Mouse (Mus musculus): ENCODE results near the gene Ppp2r2d. TPM values are rescaled to one million over a fixed set of nuclear protein-coding genes. Genes with fewer than 3 reads are reported as not detected.
A peak's percentile ranks its signal among the peaks of the same experiment; 100 is the strongest.

Gene Ppp2r2d
- polyA plus RNA-seq, 1 experiment from 2014 or later, result 8.9 TPM

- no peak overlapping the region for H3K9ac ChIP-seq (ENCODE audit: low read depth, low read length)
- no peak overlapping the region for H3K4me3 ChIP-seq (ENCODE audit: low read length)
- H3K9me3 ChIP-seq (ENCODE audit: control insufficient read depth, low read length), result no peaks in the 10 kb centered on the region
- peaks cover 11% of the 10 kb centered on the region; the same call in 1 of the 2 replicates for H3K36me3 ChIP-seq (ENCODE audit: control insufficient read depth, insufficient read depth, low read length)
- peaks cover 2% of the 10 kb centered on the region; the same call in 1 of the 2 replicates for H3K4me1 ChIP-seq (ENCODE audit: control insufficient read depth, insufficient read depth, low read length)
- H3K27ac ChIP-seq (ENCODE audit: low read length), result no peak overlapping the region
- no peaks in the 10 kb centered on the region for H3K27me3 ChIP-seq (replicated peaks; ENCODE audit: control insufficient read depth, insufficient read depth, low read length)
- no peak for ATAC-seq
- H3K4me2 ChIP-seq (ENCODE audit: low read depth, low read length), result no peak overlapping the region
- 95% methylated on average over 4 of the region's 4 CpGs for WGBS
Observed at GRCm38 (mm10) chr7:138853417-138854031, 7.6 kb downstream of the Ppp2r2d start.

- H3K27me3 ChIP-seq (replicated peaks; ENCODE audit: control insufficient read depth, insufficient read depth, low read length), result no peaks in the 10 kb centered on the region
- no peak overlapping the region for H3K4me3 ChIP-seq (ENCODE audit: low read length)
- ATAC-seq, result no peak
- peaks cover 11% of the 10 kb centered on the region; the same call in 1 of the 2 replicates for H3K36me3 ChIP-seq (ENCODE audit: control insufficient read depth, insufficient read depth, low read length)
- H3K4me2 ChIP-seq (ENCODE audit: low read depth, low read length), result no peak overlapping the region
- WGBS, result 91% methylated on average over 2 of the region's 2 CpGs
- H3K4me1 ChIP-seq (ENCODE audit: control insufficient read depth, insufficient read depth, low read length), result peaks cover 2% of the 10 kb centered on the region; the same call in 1 of the 2 replicates
- no peak overlapping the region for H3K9ac ChIP-seq (ENCODE audit: low read depth, low read length)
- no peak overlapping the region for H3K27ac ChIP-seq (ENCODE audit: low read length)
- no peaks in the 10 kb centered on the region for H3K9me3 ChIP-seq (ENCODE audit: control insufficient read depth, low read length)
Observed at GRCm38 (mm10) chr7:138854201-138854600, 8.3 kb downstream of the Ppp2r2d start.

DNA sequence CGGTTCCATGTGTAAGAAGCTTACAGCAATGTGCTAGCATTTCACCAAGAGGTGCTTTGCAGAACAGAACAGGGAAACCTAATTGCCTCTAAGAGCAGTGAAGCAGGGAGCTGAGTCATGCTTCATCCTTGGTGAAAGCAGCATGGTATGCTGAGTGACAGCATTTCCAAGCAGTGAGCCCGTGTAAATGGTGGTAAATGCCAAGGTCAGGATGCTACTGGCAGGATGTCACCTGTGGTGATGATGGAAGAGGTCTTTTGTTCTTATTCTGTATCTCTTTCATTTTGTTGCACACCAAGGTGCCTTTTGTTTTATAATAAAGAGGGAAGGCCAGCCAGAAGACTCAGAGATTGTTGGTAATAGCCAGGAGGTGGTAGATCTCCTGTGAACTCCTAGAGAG is 10.8 kb downstream of the Ppp2r2d start:
- Histone ChIP-seq H3K4me3 (ENCODE audit: low read length) (no peak overlapping the region), H3K4me1 (ENCODE audit: control insufficient read depth, insufficient read depth, low read length) (no peaks in the 10 kb centered on the region)
- 70% methylated on average over 2 of the region's 2 CpGs for WGBS

GRCm38 (mm10) chr7:138863950-138864572 is 18.2 kb downstream of the Ppp2r2d start:
- Histone ChIP-seq H3K27me3 (replicated peaks; ENCODE audit: control insufficient read depth, insufficient read depth, low read length) (no peaks in the 10 kb centered on the region), H3K9me3 (ENCODE audit: control insufficient read depth, low read length) (no peaks in the 10 kb centered on the region), H3K36me3 (ENCODE audit: control insufficient read depth, insufficient read depth, low read length) (no peaks in the 10 kb centered on the region; the same call in 1 of the 2 replicates), H3K4me3 (ENCODE audit: low read length) (no peak overlapping the region), H3K4me2 (ENCODE audit: low read depth, low read length) (no peak overlapping the region), H3K27ac (ENCODE audit: low read length) (no peak overlapping the region), H3K4me1 (ENCODE audit: control insufficient read depth, insufficient read depth, low read length) (peaks cover 2% of the 10 kb centered on the region; the same call in 1 of the 2 replicates), H3K9ac (ENCODE audit: low read depth, low read length) (no peak overlapping the region)
- WGBS, result 86% methylated on average over 3 of the region's 3 CpGs
- ATAC-seq, result no peak

More for the DNA sequence above, 10.8 kb downstream of the Ppp2r2d start:
- Histone ChIP-seq H3K9me3 (ENCODE audit: control insufficient read depth, low read length) (no peaks in the 10 kb centered on the region), H3K36me3 (ENCODE audit: control insufficient read depth, insufficient read depth, low read length) (peaks cover 11% of the 10 kb centered on the region), H3K27me3 (replicated peaks; ENCODE audit: control insufficient read depth, insufficient read depth, low read length) (no peaks in the 10 kb centered on the region), H3K27ac (ENCODE audit: low read length) (no peak overlapping the region), H3K4me2 (ENCODE audit: low read depth, low read length) (no peak overlapping the region), H3K9ac (ENCODE audit: low read depth, low read length) (no peak overlapping the region)
- ATAC-seq, result no peak

- Histone ChIP-seq H3K27me3 (replicated peaks; ENCODE audit: control insufficient read depth, insufficient read depth, low read length) (no peaks in the 10 kb centered on the region), H3K4me2 (ENCODE audit: low read depth, low read length) (no peak overlapping the region), H3K4me3 (ENCODE audit: low read length) (no peak overlapping the region), H3K36me3 (ENCODE audit: control insufficient read depth, insufficient read depth, low read length) (peaks cover 2% of the 10 kb centered on the region), H3K4me1 (ENCODE audit: control insufficient read depth, insufficient read depth, low read length) (peaks cover 2% of the 10 kb centered on the region; the same call in 1 of the 2 replicates), H3K9ac (ENCODE audit: low read depth, low read length) (no peak overlapping the region), H3K9me3 (ENCODE audit: control insufficient read depth, low read length) (no peaks in the 10 kb centered on the region), H3K27ac (ENCODE audit: low read length) (no peak overlapping the region)
- ATAC-seq, result no peak
- WGBS, result 95% methylated on average over 1 of the region's 1 CpGs
Observed at GRCm38 (mm10) chr7:138864776-138865175, 18.9 kb downstream of the Ppp2r2d start.

DNA sequence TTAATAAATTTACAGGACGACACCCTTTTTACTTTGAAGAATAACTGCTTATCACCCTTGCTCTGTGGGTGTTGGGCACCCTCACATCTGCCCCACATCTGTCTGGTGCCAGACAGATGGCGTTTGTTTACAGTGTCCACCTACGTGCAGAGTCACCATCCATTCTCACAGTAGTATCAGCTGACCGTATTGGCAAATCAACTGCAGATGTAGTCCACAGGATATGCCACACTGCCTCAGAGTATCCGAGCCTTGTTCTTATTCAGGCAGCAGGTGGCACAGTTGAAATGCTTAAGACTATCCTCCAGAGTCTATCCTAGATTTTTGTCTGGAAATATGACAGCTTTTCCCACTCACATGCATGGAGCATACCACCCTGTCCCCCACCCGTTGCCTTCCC is 21.4 kb downstream of the Ppp2r2d start:
- WGBS, result 75% methylated on average over 6 of the region's 6 CpGs
- ATAC-seq, result 0 out of 2 replicates have a peak, but pooled peaks have one; percentile 31

GRCm38 (mm10) chr7:138868316-138868715 is 22.4 kb downstream of the Ppp2r2d start:
- H3K9ac ChIP-seq (ENCODE audit: low read depth, low read length), result no peak overlapping the region
- 87% methylated on average over 4 of the region's 4 CpGs for WGBS
- no peak for ATAC-seq

More for the DNA sequence above, 21.4 kb downstream of the Ppp2r2d start:
- no peak overlapping the region for H3K9ac ChIP-seq (ENCODE audit: low read depth, low read length)
- H3K36me3 ChIP-seq (ENCODE audit: control insufficient read depth, insufficient read depth, low read length), result peaks cover 5% of the 10 kb centered on the region; the same call in 1 of the 2 replicates
- no peak overlapping the region for H3K4me3 ChIP-seq (ENCODE audit: low read length)
- peaks cover 2% of the 10 kb centered on the region; the same call in 1 of the 2 replicates for H3K4me1 ChIP-seq (ENCODE audit: control insufficient read depth, insufficient read depth, low read length)
- no peaks in the 10 kb centered on the region for H3K27me3 ChIP-seq (replicated peaks; ENCODE audit: control insufficient read depth, insufficient read depth, low read length)
- no peak overlapping the region for H3K4me2 ChIP-seq (ENCODE audit: low read depth, low read length)
- no peak overlapping the region for H3K27ac ChIP-seq (ENCODE audit: low read length)
- H3K9me3 ChIP-seq (ENCODE audit: control insufficient read depth, low read length), result no peaks in the 10 kb centered on the region

DNA sequence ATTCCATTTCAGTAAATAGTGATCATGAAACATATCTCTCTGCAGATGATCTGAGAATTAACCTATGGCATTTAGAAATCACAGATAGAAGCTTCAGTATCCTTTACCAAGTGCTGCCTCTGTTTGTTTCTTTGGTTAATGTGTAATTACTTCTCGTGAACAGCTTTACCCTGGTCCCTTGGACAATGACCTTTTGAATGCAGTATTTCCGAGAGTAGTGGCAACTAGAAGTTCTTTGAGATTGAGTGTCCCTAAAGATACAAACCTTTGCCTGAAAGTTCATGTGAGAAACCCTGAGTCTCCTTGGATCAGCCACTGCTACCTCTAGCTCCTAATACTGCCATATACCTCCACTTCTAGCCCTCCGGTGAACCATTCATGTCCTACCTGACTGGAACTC is 27.1 kb downstream of the Ppp2r2d start:
- H3K9me3 ChIP-seq (ENCODE audit: control insufficient read depth, low read length), result no peaks in the 10 kb centered on the region
- peaks cover 18% of the 10 kb centered on the region for H3K36me3 ChIP-seq (ENCODE audit: control insufficient read depth, insufficient read depth, low read length)
- 71% methylated on average over 3 of the region's 3 CpGs for WGBS
- no peak overlapping the region for H3K4me3 ChIP-seq (ENCODE audit: low read length)
- H3K27me3 ChIP-seq (replicated peaks; ENCODE audit: control insufficient read depth, insufficient read depth, low read length), result no peaks in the 10 kb centered on the region
- H3K4me1 ChIP-seq (ENCODE audit: control insufficient read depth, insufficient read depth, low read length), result no peaks in the 10 kb centered on the region
- no peak overlapping the region for H3K9ac ChIP-seq (ENCODE audit: low read depth, low read length)
- H3K27ac ChIP-seq (ENCODE audit: low read length), result no peak overlapping the region
- no peak overlapping the region for H3K4me2 ChIP-seq (ENCODE audit: low read depth, low read length)
- peak; percentile 64 for ATAC-seq

More at GRCm38 (mm10) chr7:138868316-138868715, 22.4 kb downstream of the Ppp2r2d start:
- Histone ChIP-seq H3K9me3 (ENCODE audit: control insufficient read depth, low read length) (no peaks in the 10 kb centered on the region), H3K27me3 (replicated peaks; ENCODE audit: control insufficient read depth, insufficient read depth, low read length) (no peaks in the 10 kb centered on the region), H3K27ac (ENCODE audit: low read length) (no peak overlapping the region), H3K4me3 (ENCODE audit: low read length) (no peak overlapping the region), H3K36me3 (ENCODE audit: control insufficient read depth, insufficient read depth, low read length) (peaks cover 5% of the 10 kb centered on the region; the same call in 1 of the 2 replicates), H3K4me1 (ENCODE audit: control insufficient read depth, insufficient read depth, low read length) (peaks cover 2% of the 10 kb centered on the region; the same call in 1 of the 2 replicates), H3K4me2 (ENCODE audit: low read depth, low read length) (no peak overlapping the region)

DNA sequence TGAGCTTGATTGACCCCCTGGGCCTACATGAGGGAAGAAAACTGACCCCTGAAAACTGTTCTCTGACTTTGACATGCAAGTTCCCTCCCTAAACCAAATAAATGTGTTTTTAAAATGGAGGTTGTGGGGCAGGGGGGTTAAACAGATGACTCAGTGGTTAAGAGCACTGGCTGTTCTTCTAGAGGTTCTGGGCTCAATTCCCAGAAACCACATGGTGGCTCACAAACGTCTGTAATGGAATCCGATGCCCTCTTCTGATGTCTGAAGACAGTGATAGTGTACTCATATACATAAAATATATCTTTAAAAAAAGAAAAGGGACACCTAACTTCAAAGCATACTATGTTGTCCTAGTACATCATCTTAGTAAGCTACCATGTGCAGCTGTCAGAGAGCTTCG is 29.2 kb downstream of the Ppp2r2d start:
- Histone ChIP-seq H3K9me3 (ENCODE audit: control insufficient read depth, low read length) (no peaks in the 10 kb centered on the region), H3K4me1 (ENCODE audit: control insufficient read depth, insufficient read depth, low read length) (no peaks in the 10 kb centered on the region), H3K36me3 (ENCODE audit: control insufficient read depth, insufficient read depth, low read length) (peaks cover 19% of the 10 kb centered on the region), H3K27ac (ENCODE audit: low read length) (no peak overlapping the region), H3K9ac (ENCODE audit: low read depth, low read length) (no peak overlapping the region), H3K27me3 (replicated peaks; ENCODE audit: control insufficient read depth, insufficient read depth, low read length) (no peaks in the 10 kb centered on the region), H3K4me2 (ENCODE audit: low read depth, low read length) (no peak overlapping the region), H3K4me3 (ENCODE audit: low read length) (no peak overlapping the region)
- ATAC-seq, result no peak
- WGBS, result 73% methylated on average over 3 of the region's 3 CpGs
